Mouse (Mus musculus): ENCODE results near the gene Ppp1r14c. TPM values are rescaled to one million over a fixed set of nuclear protein-coding genes. Genes with fewer than 3 reads are reported as not detected.

The Ppp1r14c gene
- total and polyA plus RNA-seq, 3 experiments = 90.7 to 164 (median 156) TPM

DNA sequence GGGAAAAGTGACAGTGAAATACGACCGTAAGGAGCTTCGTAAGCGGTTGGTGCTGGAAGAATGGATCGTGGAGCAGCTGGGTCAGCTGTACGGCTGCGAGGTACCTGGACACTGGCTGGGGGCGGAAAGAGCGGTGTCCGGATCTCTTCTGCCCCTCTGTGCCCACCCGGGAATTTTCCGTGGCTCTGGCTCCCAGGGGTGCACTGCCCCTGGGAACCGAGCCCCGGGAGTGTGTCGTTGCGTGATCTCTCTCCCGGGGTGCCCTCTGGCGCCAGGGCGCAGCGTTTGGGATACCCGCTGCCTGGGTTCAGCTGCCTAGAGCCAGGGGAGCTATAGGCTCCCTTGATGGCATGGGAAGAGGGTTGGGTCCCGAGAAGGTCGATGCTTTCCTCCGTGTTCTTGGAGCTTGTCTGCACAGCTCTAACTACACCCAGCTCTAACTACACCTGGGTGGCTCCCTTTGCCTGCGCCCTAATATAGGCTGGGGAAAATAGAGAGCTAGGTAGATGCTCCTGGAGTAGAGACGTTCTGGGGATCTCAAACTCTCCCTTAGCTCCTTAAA lies 1.1 kb downstream of the Ppp1r14c start:
- intact Hi-C loops (cut with DNase I) = loop anchor here (2.0 kb wide), 2 partner anchors 28 kb away; no protein-coding TSS in a partner anchor
- peak overlapping the region; percentile 84 for H3K9ac ChIP-seq (ENCODE audit: low read depth, low read length)
- TF ChIP-seq POLR2A (IDR thresholded peaks at IDR 0.05; ENCODE audit: insufficient read depth, low read depth, low read length) (no peak), CTCF (IDR thresholded peaks at IDR 0.05) (0 out of 2 replicates have a peak, but pooled peaks have one; percentile 14), EP300 (IDR thresholded peaks at IDR 0.05; ENCODE audit: insufficient read depth, low read depth, low read length) (no peak)
- WGBS = 2% methylated on average over 26 of the region's 26 CpGs
- peaks cover 4% of the 10 kb centered on the region; the same call in 1 of the 2 replicates for H3K4me1 ChIP-seq (ENCODE audit: control insufficient read depth, insufficient read depth, low read length)
- 0 out of 2 replicates have a peak, but pooled peaks cover 1% of the 10 kb centered on the region for H3K27me3 ChIP-seq (ENCODE audit: control insufficient read depth, insufficient read depth, low read length)
- H3K36me3 ChIP-seq (ENCODE audit: control insufficient read depth, insufficient read depth, low read length) = peaks cover 2% of the 10 kb centered on the region
- peak overlapping the region; percentile 89 for H3K27ac ChIP-seq
- 0 out of 2 replicates have a peak, but pooled peaks cover 2% of the 10 kb centered on the region for H3K79me2 ChIP-seq (replicated peaks; ENCODE audit: control insufficient read depth, insufficient read depth, low read length)
- H3K4me3 ChIP-seq = peak overlapping the region; percentile 66
- DNase-seq = peak; percentile 49 to 54

DNA sequence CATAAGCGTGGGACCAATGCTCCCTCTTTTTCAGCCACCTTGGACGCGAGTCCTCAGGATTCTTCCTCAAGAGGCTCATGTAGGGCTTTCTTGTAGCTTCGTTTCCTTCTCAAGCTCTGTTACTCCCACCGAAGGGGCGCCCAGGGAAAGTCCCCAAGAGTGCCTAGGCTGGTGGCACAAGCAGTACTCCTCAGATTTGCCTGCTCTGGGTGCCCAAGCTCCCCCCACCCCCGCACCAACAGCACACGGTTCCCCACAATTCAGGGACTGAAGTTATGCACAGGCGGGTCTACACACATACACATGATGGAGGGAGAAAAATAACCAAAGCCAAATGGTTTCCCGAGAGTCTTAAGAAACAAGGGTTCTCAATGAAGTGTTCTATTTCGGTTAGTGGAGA lies 1.6 kb downstream of the Ppp1r14c start:
- TF ChIP-seq EP300 (IDR thresholded peaks at IDR 0.05; ENCODE audit: insufficient read depth, low read depth, low read length) = no peak
- no peak for TF ChIP-seq CTCF (IDR thresholded peaks at IDR 0.05)
- TF ChIP-seq POLR2A (IDR thresholded peaks at IDR 0.05; ENCODE audit: insufficient read depth, low read depth, low read length) = no peak
- Histone ChIP-seq H3K79me2 (replicated peaks; ENCODE audit: control insufficient read depth, insufficient read depth, low read length) (0 out of 2 replicates have a peak, but pooled peaks cover 3% of the 10 kb centered on the region), H3K4me1 (ENCODE audit: control insufficient read depth, insufficient read depth, low read length) (peaks cover 4% of the 10 kb centered on the region; the same call in 1 of the 2 replicates), H3K27ac (peak overlapping the region; percentile 89), H3K9ac (ENCODE audit: low read depth, low read length) (peak overlapping the region; percentile 84), H3K36me3 (ENCODE audit: control insufficient read depth, insufficient read depth, low read length) (peaks cover 2% of the 10 kb centered on the region), H3K4me3 (peak overlapping the region; percentile 66), H3K27me3 (ENCODE audit: control insufficient read depth, insufficient read depth, low read length) (0 out of 2 replicates have a peak, but pooled peaks cover 1% of the 10 kb centered on the region)
- peak in 1 of 2 experiments; percentile 8 for DNase-seq
- 17% methylated on average over 11 of the region's 11 CpGs for WGBS
- intact Hi-C loops (cut with DNase I) = loop anchor here (2.0 kb wide), 2 partner anchors 27 to 29 kb away; no protein-coding TSS in a partner anchor

DNA sequence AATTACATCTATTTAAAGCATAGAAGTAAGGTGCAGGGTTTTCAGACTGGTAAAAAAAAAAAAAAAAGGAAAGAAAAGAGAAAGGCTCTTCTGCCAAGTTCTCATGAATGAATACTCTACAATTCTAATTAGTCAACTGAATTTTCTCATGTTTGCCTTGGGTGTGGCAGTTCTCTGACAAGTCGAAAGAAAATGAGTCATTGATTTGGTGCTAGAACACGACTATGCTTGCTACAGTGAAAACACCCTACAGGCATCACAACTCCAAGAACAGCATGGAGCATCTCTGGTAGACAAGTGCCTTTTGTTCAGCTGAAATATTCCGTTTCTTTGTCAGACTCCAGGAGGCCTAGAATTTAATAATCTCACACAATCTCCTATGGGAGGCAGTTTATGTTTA lies 17.3 kb downstream of the Ppp1r14c start:
- 51% methylated on average over 3 of the region's 3 CpGs for WGBS
- no peak for TF ChIP-seq POLR2A (IDR thresholded peaks at IDR 0.05; ENCODE audit: insufficient read depth, low read depth, low read length)
- no peak for TF ChIP-seq EP300 (IDR thresholded peaks at IDR 0.05; ENCODE audit: insufficient read depth, low read depth, low read length)
- TF ChIP-seq CTCF (IDR thresholded peaks at IDR 0.05) = no peak
- H3K4me3 ChIP-seq = no peak overlapping the region
- no peak for DNase-seq
- H3K4me1 ChIP-seq (ENCODE audit: control insufficient read depth, insufficient read depth, low read length) = no peaks in the 10 kb centered on the region; the same call in 1 of the 2 replicates
- H3K9ac ChIP-seq (ENCODE audit: low read depth, low read length) = no peak overlapping the region
- H3K27ac ChIP-seq = no peak overlapping the region
- peaks cover 8% of the 10 kb centered on the region; the same call in 1 of the 2 replicates for H3K36me3 ChIP-seq (ENCODE audit: control insufficient read depth, insufficient read depth, low read length)
- H3K27me3 ChIP-seq (ENCODE audit: control insufficient read depth, insufficient read depth, low read length) = no peaks in the 10 kb centered on the region
- H3K79me2 ChIP-seq (replicated peaks; ENCODE audit: control insufficient read depth, insufficient read depth, low read length) = no peaks in the 10 kb centered on the region
- intact Hi-C loops (cut with DNase I) = no loop called here

DNA sequence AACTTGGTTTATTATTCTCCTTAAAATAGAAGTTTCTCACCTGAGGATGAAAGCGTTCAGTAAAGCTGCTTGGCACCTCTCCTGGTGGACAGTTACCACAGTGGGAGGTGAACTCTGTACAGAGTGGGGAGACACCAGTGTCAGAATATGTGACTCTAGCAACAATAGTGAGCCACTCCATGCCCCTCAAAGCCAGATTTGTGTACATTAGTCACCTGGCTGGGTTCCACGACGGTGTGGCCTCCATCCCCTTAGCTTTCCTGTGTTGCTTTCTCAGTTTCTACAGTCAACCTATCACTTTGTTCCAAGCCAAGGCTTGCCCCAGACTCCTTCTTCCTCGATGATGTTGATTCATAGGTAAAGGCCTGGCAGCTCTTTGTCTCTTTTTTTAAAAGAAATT lies 26.4 kb downstream of the Ppp1r14c start:
- Histone ChIP-seq H3K27ac (peak overlapping the region; percentile 3; the same call in 1 of the 2 replicates), H3K79me2 (replicated peaks; ENCODE audit: control insufficient read depth, insufficient read depth, low read length) (no peaks in the 10 kb centered on the region), H3K9ac (ENCODE audit: low read depth, low read length) (no peak overlapping the region), H3K4me3 (no peak overlapping the region), H3K27me3 (ENCODE audit: control insufficient read depth, insufficient read depth, low read length) (no peaks in the 10 kb centered on the region), H3K4me1 (ENCODE audit: control insufficient read depth, insufficient read depth, low read length) (peaks cover 8% of the 10 kb centered on the region), H3K36me3 (ENCODE audit: control insufficient read depth, insufficient read depth, low read length) (peaks cover 3% of the 10 kb centered on the region)
- no peak for DNase-seq
- intact Hi-C loops (cut with DNase I) = no loop called here
- TF ChIP-seq EP300 (IDR thresholded peaks at IDR 0.05; ENCODE audit: insufficient read depth, low read depth, low read length) = no peak
- TF ChIP-seq CTCF (IDR thresholded peaks at IDR 0.05) = no peak
- no peak for TF ChIP-seq POLR2A (IDR thresholded peaks at IDR 0.05; ENCODE audit: insufficient read depth, low read depth, low read length)
- 75% methylated on average over 4 of the region's 4 CpGs for WGBS

DNA sequence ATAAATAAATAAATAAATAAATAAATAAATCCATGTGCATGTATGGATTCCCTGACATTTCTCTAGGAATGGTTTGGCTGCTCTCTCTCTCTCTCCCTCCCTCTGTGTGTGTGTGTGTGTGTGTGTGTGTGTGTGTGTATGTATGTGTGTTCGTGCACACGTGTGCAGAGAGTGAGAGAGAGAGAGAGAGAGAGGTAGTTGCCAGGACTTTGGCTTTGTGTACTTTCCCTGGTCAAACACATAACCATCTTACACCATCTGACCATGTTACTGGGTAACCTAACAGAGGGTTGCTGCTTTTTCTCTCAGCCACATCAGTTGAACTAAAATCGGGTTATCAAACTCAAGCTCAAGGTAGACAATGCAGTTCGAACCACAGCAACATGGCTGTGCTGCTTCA lies 27.7 kb downstream of the Ppp1r14c start:
- Histone ChIP-seq H3K27ac (peak overlapping the region; percentile 78; the same call in 1 of the 2 replicates), H3K4me3 (no peak overlapping the region), H3K9ac (ENCODE audit: low read depth, low read length) (no peak overlapping the region; the same call in 1 of the 2 replicates), H3K79me2 (replicated peaks; ENCODE audit: control insufficient read depth, insufficient read depth, low read length) (no peaks in the 10 kb centered on the region), H3K36me3 (ENCODE audit: control insufficient read depth, insufficient read depth, low read length) (peaks cover 3% of the 10 kb centered on the region), H3K27me3 (ENCODE audit: control insufficient read depth, insufficient read depth, low read length) (no peaks in the 10 kb centered on the region), H3K4me1 (ENCODE audit: control insufficient read depth, insufficient read depth, low read length) (peaks cover 8% of the 10 kb centered on the region)
- no peak for TF ChIP-seq CTCF (IDR thresholded peaks at IDR 0.05)
- TF ChIP-seq POLR2A (IDR thresholded peaks at IDR 0.05; ENCODE audit: insufficient read depth, low read depth, low read length) = no peak
- no peak for TF ChIP-seq EP300 (IDR thresholded peaks at IDR 0.05; ENCODE audit: insufficient read depth, low read depth, low read length)
- WGBS = 59% methylated on average over 4 of the region's 4 CpGs
- DNase-seq = no peak
- intact Hi-C loops (cut with DNase I) = no loop called here

DNA sequence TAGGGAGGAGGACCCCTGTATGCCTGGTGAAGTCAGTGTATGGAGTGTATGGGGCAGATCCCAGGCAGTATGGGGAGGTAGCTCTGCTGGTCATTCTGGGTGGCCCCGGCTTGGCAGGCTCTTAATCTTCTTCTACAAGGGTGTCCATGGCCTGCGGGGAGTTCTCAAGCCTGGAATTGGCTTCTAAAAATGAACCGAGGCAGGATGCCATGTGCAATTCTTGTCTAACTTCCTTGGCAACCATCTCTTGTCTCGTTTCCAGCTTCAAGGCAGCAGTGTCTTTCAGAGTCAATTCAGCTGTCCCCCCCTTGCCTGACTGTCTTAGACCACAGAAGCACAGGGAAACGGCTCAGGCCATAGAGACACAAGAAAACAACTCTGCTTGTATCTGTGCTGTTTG lies 28.3 kb downstream of the Ppp1r14c start:
- peak; percentile 56 to 77 for DNase-seq
- H3K4me1 ChIP-seq (ENCODE audit: control insufficient read depth, insufficient read depth, low read length) = peaks cover 8% of the 10 kb centered on the region
- TF ChIP-seq EP300 (IDR thresholded peaks at IDR 0.05; ENCODE audit: insufficient read depth, low read depth, low read length) = no peak
- 0 out of 2 replicates have a peak, but pooled peaks have one; percentile 4 for TF ChIP-seq CTCF (IDR thresholded peaks at IDR 0.05)
- TF ChIP-seq POLR2A (IDR thresholded peaks at IDR 0.05; ENCODE audit: insufficient read depth, low read depth, low read length) = no peak
- peak overlapping the region; percentile 78 for H3K27ac ChIP-seq
- no peaks in the 10 kb centered on the region for H3K27me3 ChIP-seq (ENCODE audit: control insufficient read depth, insufficient read depth, low read length)
- H3K36me3 ChIP-seq (ENCODE audit: control insufficient read depth, insufficient read depth, low read length) = peaks cover 3% of the 10 kb centered on the region
- H3K9ac ChIP-seq (ENCODE audit: low read depth, low read length) = no peak overlapping the region
- no peaks in the 10 kb centered on the region for H3K79me2 ChIP-seq (replicated peaks; ENCODE audit: control insufficient read depth, insufficient read depth, low read length)
- intact Hi-C loops (cut with DNase I) = loop anchor here (2.0 kb wide), 2 partner anchors 27 to 131 kb away; partner anchors contain the start of gene Ppp1r14c
- WGBS = 14% methylated on average over 5 of the region's 5 CpGs
- no peak overlapping the region for H3K4me3 ChIP-seq
